Mouse (Mus musculus) activated CD4-positive, CD25-positive, alpha-beta regulatory T cell, adult 4 months (primary cell): ENCODE data around the gene Prg2. TPM values are rescaled to one million over a fixed set of nuclear protein-coding genes. Genes with fewer than 3 reads are reported as not detected.

Source experiments
- ATAC-seq: one replicate; pipeline ENCODE4 v1.8.0; 2017
- polyA plus RNA-seq, 2 experiments: library from polyadenylated mRNA; unstranded; fragments of 100-300 nt; shearing (Covaris generic); gene quantifications; one replicate each; pipeline ENCODE4 v1.2.1; 2017

The Prg2 gene
- polyA plus RNA-seq, 2 experiments from 2014 or later, result 0.65 TPM; not detected in 1

DNA sequence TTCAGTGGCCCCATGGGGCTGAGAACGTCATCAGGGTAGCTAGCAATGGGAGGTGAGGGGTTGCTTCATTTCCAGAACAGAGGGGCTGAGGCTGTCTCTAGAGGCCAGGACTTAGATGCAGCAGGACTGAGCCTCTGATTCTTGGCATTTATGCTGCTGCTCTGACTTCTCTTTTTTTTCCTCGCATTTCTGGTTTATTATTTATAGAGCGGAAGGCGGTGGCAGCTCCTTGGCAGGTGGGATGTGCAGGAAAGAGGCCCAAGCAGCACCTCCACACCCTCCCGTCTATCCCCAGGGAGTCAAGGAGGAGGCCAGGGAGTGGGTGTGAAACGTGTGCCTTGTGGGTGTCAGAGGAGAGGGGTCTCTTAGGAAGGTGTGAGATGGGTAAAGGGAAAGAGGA is 50.7 kb downstream of the Prg2 start:
- ATAC-seq, result no peak

DNA sequence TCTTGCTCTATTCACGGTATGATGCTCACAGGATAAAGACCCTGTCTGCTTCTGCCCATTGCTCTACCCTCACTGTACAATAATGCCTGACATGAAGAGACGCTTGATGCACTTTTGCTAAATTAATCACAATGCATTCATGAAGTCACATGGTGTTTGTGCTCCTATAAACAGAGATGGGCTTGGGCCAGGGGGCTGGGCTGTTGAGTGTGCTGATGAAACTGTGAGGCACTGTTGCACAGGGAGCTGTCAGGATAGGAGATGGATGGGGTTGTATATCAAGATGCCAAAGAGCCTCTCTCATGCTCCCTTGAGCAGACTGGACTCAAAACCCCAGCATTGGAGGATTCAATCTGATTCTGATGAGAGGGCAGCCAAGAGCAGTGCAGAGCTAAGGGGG is 52.9 kb downstream of the Prg2 start:
- no peak for ATAC-seq

Other genes with a start within 250 kb of the Prg2 start
- 1 to 10 TPM in 1 of 2 experiments, under 1 TPM in 1; 0.64 to 1.1 TPM for gene Ypel4, start 246.4 kb upstream of the Prg2 start, polyA plus RNA-seq
- not detected for gene Gm19426, start 236.8 kb upstream of the Prg2 start, polyA plus RNA-seq
- not detected for gene Serping1, start 205.0 kb upstream of the Prg2 start, polyA plus RNA-seq
- gene Ube2l6, start 181.6 kb upstream of the Prg2 start, polyA plus RNA-seq, result 10 to 100 TPM; 71.4 to 83.0 TPM
- not detected for gene Smtnl1, start 157.8 kb upstream of the Prg2 start, polyA plus RNA-seq
- gene Timm10, start 153.5 kb upstream of the Prg2 start, polyA plus RNA-seq, result 10 to 100 TPM; 36.8 to 40.4 TPM
- gene Slc43a1, start 141.6 kb upstream of the Prg2 start, polyA plus RNA-seq, result 1 to 10 TPM; 3.7 to 7.6 TPM
- not detected for gene Rtn4rl2, start 93.8 kb upstream of the Prg2 start, polyA plus RNA-seq
- gene Slc43a3, start 43.9 kb upstream of the Prg2 start, polyA plus RNA-seq, result 10 to 100 TPM; 15.5 to 15.6 TPM
- not detected for gene Prg3, start 7.8 kb downstream of the Prg2 start, polyA plus RNA-seq
- gene Ssrp1, start 56.8 kb downstream of the Prg2 start, polyA plus RNA-seq, result 100 to 1,000 TPM; 135 to 160 TPM
- gene P2rx3, start 57.0 kb downstream of the Prg2 start, polyA plus RNA-seq, result under 1 TPM in 1 of 2 experiments, not detected in 1; 0.62 TPM
- gene Tnks1bp1, start 67.6 kb downstream of the Prg2 start, polyA plus RNA-seq, result 1 to 10 TPM; 3.9 to 6.3 TPM
- not detected for gene Aplnr, start 155.8 kb downstream of the Prg2 start, polyA plus RNA-seq
- not detected for gene Lrrc55, start 216.7 kb downstream of the Prg2 start, polyA plus RNA-seq